Mouse (Mus musculus) midbrain, postnatal 0 days (tissue): ENCODE data around the gene Maml3. TPM values are rescaled to one million over a fixed set of nuclear protein-coding genes. Genes with fewer than 3 reads are reported as not detected.

Source experiments
- ATAC-seq: fragments of 200-750 bp; cut with Nextera tagmentation; 2 replicates; pipeline ENCODE4 v1.8.0; 2017; ENCODE audit warnings: moderate number of reproducible peaks, mild to moderate bottlenecking, moderate TSS enrichment, moderate library complexity; ENCODE audit not compliant: low FRiP score
- DNase-seq: peaks from one replicate; pipeline ENCODE4 v3.0.0-alpha.2; 2015; ENCODE audit warnings: low spot score
- H3K27ac ChIP-seq: fragments of 300-500 bp; sonication (generic); 2 replicates; pipeline ENCODE4 v1.5.1; 2014; ENCODE audit warnings: low read depth, mild to moderate bottlenecking, low read length, mixed read lengths
- H3K27me3 ChIP-seq: fragments of 300-500 bp; sonication (generic); 2 replicates; pipeline ENCODE4 v1.6.1; 2014; ENCODE audit warnings: low read length, control low read depth, mixed read lengths; ENCODE audit not compliant: insufficient read depth
- H3K36me3 ChIP-seq: fragments of 300-500 bp; sonication (generic); 2 replicates; pipeline ENCODE4 v1.6.1; 2014; ENCODE audit warnings: low read length, control low read depth, mixed read lengths; ENCODE audit not compliant: insufficient read depth
- H3K4me1 ChIP-seq: fragments of 300-500 bp; sonication (generic); 2 replicates; pipeline ENCODE4 v1.6.1; 2014; ENCODE audit warnings: mild to moderate bottlenecking, control low read depth, antibody characterized with exemption, low read length, mixed read lengths; ENCODE audit not compliant: insufficient read depth
- H3K4me2 ChIP-seq: fragments of 300-500 bp; sonication (generic); 2 replicates; pipeline ENCODE4 v1.6.1; 2014; ENCODE audit warnings: low read depth, mild to moderate bottlenecking, low read length, mixed read lengths; ENCODE audit not compliant: poor library complexity, severe bottlenecking
- H3K4me3 ChIP-seq: fragments of 300-500 bp; sonication (generic); 2 replicates; pipeline ENCODE4 v1.5.1; 2014; ENCODE audit warnings: low read depth, mild to moderate bottlenecking, low read length, moderate library complexity
- H3K9ac ChIP-seq: fragments of 300-500 bp; sonication (generic); replicated peaks from 2 replicates; pipeline ENCODE4 v1.6.1; 2014; ENCODE audit warnings: mild to moderate bottlenecking, low read length, moderate library complexity, mixed read lengths; ENCODE audit not compliant: poor library complexity, severe bottlenecking
- H3K9me3 ChIP-seq: fragments of 300-500 bp; sonication (generic); 2 replicates; pipeline ENCODE4 v1.6.1; 2016; ENCODE audit warnings: low read length, control low read depth
- CTCF ChIP-seq: IDR thresholded peaks from 2 replicates; pipeline ENCODE4 v1.5.1; 2016; ENCODE audit warnings: antibody characterized with exemption, mild to moderate bottlenecking
- whole genome bisulfite sequencing: fragments of 180-500 bp; shearing (Covaris S2); extraction: QIAGEN DNeasy Blood & Tissue Kit; methylation state at CpG from one replicate; pipeline ENCODE4 v1.1.7; 2014; 5-methylcytosine and 5-hydroxymethylcytosine counted together
- polyA plus RNA-seq: library from polyadenylated mRNA; unstranded; fragments of >200 nt; fragmentation: Nextera tagmentation; extraction: Ambion mirVana; gene quantifications from 2 replicates; pipeline ENCODE4 v1.2.1, GENCODE M21; 2015
- total RNA-seq: library from RNA; depleted of rRNA; stranded (reverse); fragments of >200 nt; gene quantifications from 2 replicates; pipeline ENCODE4 v1.2.3, GENCODE M21; 2014

Maml3 gene
- total and polyA plus RNA-seq, 2 experiments from 2014 or later: 3.9 to 20.2 TPM

DNA sequence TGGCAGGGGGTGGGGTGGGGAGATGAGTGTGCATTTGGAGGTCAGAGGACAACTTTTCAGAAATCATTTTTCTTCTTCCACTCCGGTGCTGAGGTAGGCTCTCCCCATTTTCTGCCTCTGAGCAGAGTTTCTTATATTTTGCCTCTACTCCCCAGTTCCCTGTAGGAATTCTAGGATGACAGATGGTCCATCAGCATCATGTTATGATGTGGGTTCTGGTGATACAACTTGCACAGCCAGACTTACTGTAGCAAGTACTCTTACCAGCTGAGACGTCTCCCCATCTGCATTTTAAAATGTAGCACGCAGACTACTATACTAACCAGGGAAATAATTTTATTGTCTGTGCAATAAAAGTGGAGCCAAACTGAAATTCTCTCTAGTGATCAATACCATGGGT is 20.5 kb upstream of the Maml3 start:
- TF ChIP-seq CTCF: no peak
- 85% methylated on average over 3 of the region's 3 CpGs for WGBS
- Histone ChIP-seq H3K27ac (no peak overlapping the region), H3K27me3 (no peaks in the 10 kb centered on the region), H3K9ac (no peak overlapping the region), H3K4me3 (no peak overlapping the region), H3K36me3 (no peaks in the 10 kb centered on the region), H3K4me2 (no peak overlapping the region), H3K9me3 (no peaks in the 10 kb centered on the region), H3K4me1 (no peaks in the 10 kb centered on the region)
- DNase-seq (no peak), ATAC-seq (no peak)

DNA sequence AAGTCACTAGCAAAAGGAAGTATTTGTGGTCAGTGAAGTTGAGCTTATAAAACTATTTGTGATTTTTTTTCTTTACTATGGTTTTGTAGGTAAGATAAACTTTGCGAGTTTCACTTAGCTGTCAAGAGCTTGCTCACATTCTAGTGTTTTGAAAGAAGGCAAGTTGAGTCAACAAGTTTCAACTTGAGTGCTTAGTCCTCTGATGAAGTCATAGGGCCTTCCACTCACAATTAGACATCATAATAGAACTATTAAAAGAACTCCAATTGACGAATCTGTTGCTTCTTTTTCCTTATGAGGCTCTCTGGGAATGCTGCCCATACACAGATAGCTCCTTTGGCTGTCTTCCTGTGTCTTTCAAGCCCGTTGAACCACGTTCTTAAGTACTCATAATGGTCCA is 16.0 kb upstream of the Maml3 start:
- ATAC-seq: no peak
- Histone ChIP-seq H3K36me3 (no peaks in the 10 kb centered on the region), H3K9ac (no peak overlapping the region), H3K4me3 (no peak overlapping the region), H3K9me3 (no peaks in the 10 kb centered on the region), H3K27ac (no peak overlapping the region), H3K4me1 (no peaks in the 10 kb centered on the region), H3K27me3 (no peaks in the 10 kb centered on the region), H3K4me2 (no peak overlapping the region)
- DNase-seq: no peak
- 81% methylated on average over 4 of the region's 4 CpGs for WGBS
- no peak for TF ChIP-seq CTCF

DNA sequence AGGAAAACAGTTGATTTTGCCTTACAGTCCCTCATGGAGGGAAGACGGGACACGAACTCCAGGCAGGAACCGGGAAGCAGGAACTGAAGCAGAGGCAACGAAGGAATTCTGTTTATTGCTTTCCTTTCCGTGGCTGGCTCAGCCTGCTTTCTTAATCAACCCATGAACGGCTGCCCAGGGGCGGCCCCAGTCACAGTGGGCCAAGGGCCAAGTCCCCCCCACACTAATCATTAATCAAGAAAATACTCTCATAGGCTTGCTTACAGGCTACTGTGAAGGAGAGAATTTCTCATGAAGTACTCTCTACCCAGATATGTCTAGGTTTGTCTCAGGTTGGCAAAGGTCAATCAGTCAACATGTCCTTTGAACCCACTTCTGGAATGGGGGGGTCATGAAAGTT is 14.3 kb upstream of the Maml3 start:
- Histone ChIP-seq H3K27me3 (no peaks in the 10 kb centered on the region), H3K27ac (no peak overlapping the region), H3K9ac (no peak overlapping the region), H3K4me2 (no peak overlapping the region), H3K4me3 (no peak overlapping the region), H3K4me1 (no peaks in the 10 kb centered on the region), H3K36me3 (no peaks in the 10 kb centered on the region), H3K9me3 (no peaks in the 10 kb centered on the region)
- DNase-seq (no peak), ATAC-seq (no peak)
- WGBS: 93% methylated on average over 7 of the region's 7 CpGs
- TF ChIP-seq CTCF: no peak

DNA sequence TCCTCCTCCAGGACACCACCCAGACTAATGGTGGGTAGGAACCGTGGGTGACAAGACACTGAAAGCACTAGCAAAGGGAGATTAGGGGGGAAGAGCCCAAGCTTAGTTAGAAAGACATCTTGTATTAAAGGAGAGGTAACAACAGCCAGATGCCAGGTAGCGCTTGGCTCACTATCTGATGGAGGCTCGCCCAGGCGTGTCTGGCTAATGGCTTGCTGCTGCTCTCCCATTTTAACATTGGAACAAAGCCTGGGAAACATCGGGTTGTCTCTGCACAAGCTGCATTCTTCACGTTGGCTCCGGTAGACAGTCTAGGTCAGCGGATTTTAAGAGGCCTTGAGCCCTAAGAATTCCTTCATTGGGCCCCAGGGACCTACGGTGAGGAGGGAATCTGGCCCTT is 10.5 kb upstream of the Maml3 start:
- Histone ChIP-seq H3K9me3 (no peaks in the 10 kb centered on the region), H3K4me2 (no peak overlapping the region), H3K9ac (no peak overlapping the region), H3K27ac (no peak overlapping the region), H3K4me1 (no peaks in the 10 kb centered on the region), H3K27me3 (no peaks in the 10 kb centered on the region), H3K36me3 (no peaks in the 10 kb centered on the region), H3K4me3 (no peak overlapping the region)
- 86% methylated on average over 9 of the region's 9 CpGs for WGBS
- ATAC-seq (no peak), DNase-seq (peak; percentile 33)
- TF ChIP-seq CTCF: no peak

DNA sequence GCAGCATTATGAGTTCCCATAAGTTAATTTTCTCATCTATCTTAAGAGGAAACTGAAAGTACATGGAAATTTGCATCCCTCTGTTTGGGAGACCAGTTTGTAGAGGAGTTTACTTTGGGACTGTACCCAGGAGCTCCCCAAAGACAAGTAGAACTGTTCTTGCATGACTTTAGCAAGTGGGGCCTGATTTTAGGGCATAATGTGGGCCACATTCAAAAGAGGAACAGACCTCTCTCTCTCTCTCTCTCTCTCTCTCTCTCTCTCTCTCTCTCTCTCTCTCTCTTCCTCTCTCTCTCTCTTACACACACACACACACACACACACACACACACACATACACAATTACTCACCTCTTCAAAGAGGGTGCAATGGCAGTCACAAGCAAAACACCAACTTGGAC is 3.2 kb upstream of the Maml3 start:
- no peak for DNase-seq
- H3K36me3 ChIP-seq: no peaks in the 10 kb centered on the region
- no peak overlapping the region for H3K4me2 ChIP-seq
- H3K27me3 ChIP-seq: no peaks in the 10 kb centered on the region
- H3K9me3 ChIP-seq: no peaks in the 10 kb centered on the region
- H3K9ac ChIP-seq: no peak overlapping the region
- no peak overlapping the region for H3K4me3 ChIP-seq
- no peaks in the 10 kb centered on the region for H3K4me1 ChIP-seq
- ATAC-seq: no peak
- no peak overlapping the region for H3K27ac ChIP-seq
- no peak for TF ChIP-seq CTCF

DNA sequence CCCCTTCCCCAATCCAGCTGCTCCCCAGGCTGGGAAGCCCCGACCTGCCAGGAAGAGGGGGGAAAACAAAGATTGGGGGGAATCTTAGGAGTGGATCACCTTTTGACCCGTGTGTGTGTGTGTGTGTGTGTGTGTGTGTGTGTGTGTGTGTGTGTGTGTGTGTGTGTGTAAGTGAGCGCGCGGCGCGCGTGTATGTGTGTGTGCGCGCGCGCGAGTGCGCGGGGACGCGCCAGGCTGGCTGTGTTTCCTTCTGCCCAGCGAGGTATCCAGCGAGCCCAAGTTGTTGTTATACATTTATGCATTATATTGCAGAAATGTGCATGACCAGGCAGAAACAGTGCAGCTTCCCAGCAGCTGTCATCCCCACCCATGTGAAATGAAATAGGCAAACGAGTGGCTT is 280 bp upstream of the Maml3 start:
- Histone ChIP-seq H3K9me3 (no peaks in the 10 kb centered on the region), H3K4me2 (peak overlapping the region; percentile 90), H3K27me3 (no peaks in the 10 kb centered on the region), H3K4me1 (no peaks in the 10 kb centered on the region; the same call in 1 of the 2 replicates), H3K4me3 (peak overlapping the region; percentile 63), H3K27ac (peak overlapping the region; percentile 48), H3K36me3 (no peaks in the 10 kb centered on the region), H3K9ac (0 out of 2 replicates have a peak overlapping the region, but pooled peaks have one; percentile 48)
- no peak for TF ChIP-seq CTCF
- DNase-seq (no peak), ATAC-seq (no peak)
- 1% methylated on average over 15 of the region's 20 CpGs for WGBS
